Mouse (Mus musculus): Measurements from ENCODE around the gene Med21.
A peak's percentile ranks its signal among the peaks of the same experiment; 100 is the strongest.

GRCm38 (mm10) chr6:146613907-146614306, 28.4 kb upstream of the Med21 start:
- TF ChIP-seq CTCF (IDR thresholded peaks at IDR 0.05; ENCODE audit: low read depth) (peak; percentile 19), EP300 (optimal IDR thresholded peaks at IDR 0.05) (no peak)
